Mouse (Mus musculus) liver, embryonic 16.5 days (tissue): Measurements from ENCODE around the gene Sema4b. TPM values are rescaled to one million over a fixed set of nuclear protein-coding genes. Genes with fewer than 3 reads are reported as not detected.

ENCODE experiments used
- ATAC-seq: fragments of 200-750 bp; cut with Nextera tagmentation; 2 replicates; pipeline ENCODE4 v1.8.0; 2017; ENCODE audit warnings: low read depth, mild to moderate bottlenecking, moderate number of reproducible peaks, moderate library complexity
- H3K27ac ChIP-seq: fragments of 300-500 bp; sonication (generic); 2 replicates; pipeline ENCODE4 v1.5.1; 2014; ENCODE audit warnings: mild to moderate bottlenecking, low read length
- H3K27me3 ChIP-seq: fragments of 300-500 bp; sonication (generic); 2 replicates; pipeline ENCODE4 v1.6.1; 2014; ENCODE audit warnings: low read depth, low read length, mixed read lengths; ENCODE audit not compliant: control insufficient read depth, insufficient read depth
- H3K36me3 ChIP-seq: fragments of 300-500 bp; sonication (generic); 2 replicates; pipeline ENCODE4 v1.6.1; 2014; ENCODE audit warnings: mild to moderate bottlenecking; ENCODE audit not compliant: control insufficient read depth, insufficient read depth
- H3K4me1 ChIP-seq: fragments of 300-500 bp; sonication (generic); 2 replicates; pipeline ENCODE4 v1.6.1; 2014; ENCODE audit warnings: low read depth, low read length, mixed read lengths; ENCODE audit not compliant: control insufficient read depth
- H3K4me2 ChIP-seq: fragments of 300-500 bp; sonication (generic); 2 replicates; pipeline ENCODE4 v1.6.1; 2014; ENCODE audit warnings: low read depth, low read length, mixed read lengths
- H3K4me3 ChIP-seq: fragments of 300-500 bp; sonication (generic); 2 replicates; pipeline ENCODE4 v1.5.1; 2014; ENCODE audit warnings: low read depth, mild to moderate bottlenecking, low read length
- H3K9ac ChIP-seq: fragments of 300-500 bp; sonication (generic); 2 replicates; pipeline ENCODE4 v1.6.1; 2014; ENCODE audit warnings: low read depth, low read length
- H3K9me3 ChIP-seq: fragments of 300-500 bp; sonication (generic); replicated peaks from 2 replicates; pipeline ENCODE4 v1.6.1; 2016; ENCODE audit warnings: low read length; ENCODE audit not compliant: control insufficient read depth
- WGBS: fragments of 180-500 bp; shearing (Covaris S2); extraction: QIAGEN DNeasy Blood & Tissue Kit; methylation state at CpG from one replicate; pipeline ENCODE4 v1.1.7; 2014; ENCODE audit not compliant: insufficient replicate concordance; 5-methylcytosine and 5-hydroxymethylcytosine counted together
- polyA plus RNA-seq: library from polyadenylated mRNA; unstranded; fragments of >200 nt; fragmentation: Nextera tagmentation; extraction: Ambion mirVana; gene quantifications from 2 replicates; pipeline ENCODE4 v1.2.1, GENCODE M21; 2015

Sema4b gene
- polyA plus RNA-seq, 1 experiment from 2014 or later = 14.4 TPM

DNA sequence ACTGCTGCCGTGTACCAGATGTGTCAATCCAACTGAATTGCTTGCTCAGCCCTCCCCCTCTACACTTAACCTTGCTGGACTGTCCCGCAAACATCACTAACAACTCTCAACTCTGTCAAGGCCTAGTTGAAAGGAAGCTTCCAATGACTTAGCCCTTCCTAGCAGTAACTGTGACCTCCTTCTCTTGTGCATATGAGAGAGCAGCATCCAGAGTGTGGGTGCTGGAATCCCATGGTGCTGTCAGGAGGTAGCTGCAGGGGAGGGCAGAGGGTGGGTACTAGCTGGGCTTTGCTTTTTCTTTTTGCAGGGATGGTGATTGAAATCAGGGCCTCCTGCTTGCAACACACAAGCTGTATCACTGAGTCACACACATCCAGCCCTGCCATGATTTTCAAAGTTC is 86.8 kb downstream of the Sema4b start:
- no peak overlapping the region for H3K9ac ChIP-seq
- WGBS = 70% methylated on average over 2 of the region's 2 CpGs
- H3K27ac ChIP-seq = no peak overlapping the region
- H3K9me3 ChIP-seq = no peaks in the 10 kb centered on the region
- H3K27me3 ChIP-seq = no peaks in the 10 kb centered on the region
- peaks cover 16% of the 10 kb centered on the region for H3K36me3 ChIP-seq
- H3K4me3 ChIP-seq = no peak overlapping the region
- H3K4me2 ChIP-seq = no peak overlapping the region
- peaks cover 18% of the 10 kb centered on the region for H3K4me1 ChIP-seq
- ATAC-seq = no peak

Other genes starting within 250 kb of the Sema4b start
- gene Zfp710, start 162.0 kb upstream of the Sema4b start, polyA plus RNA-seq = 6.8 and 7.4 TPM in 2 replicates
- gene Idh2, start 71.4 kb upstream of the Sema4b start, polyA plus RNA-seq = 204 and 221 TPM in 2 replicates
- 76.4 and 77.0 TPM in 2 replicates for gene Cib1, start 46.0 kb downstream of the Sema4b start, polyA plus RNA-seq
- 1.5 and 1.7 TPM in 2 replicates for gene Gdpgp1, start 46.0 kb downstream of the Sema4b start, polyA plus RNA-seq
- 0.16 and 0.42 TPM in 2 replicates for gene Ttll13, start 59.5 kb downstream of the Sema4b start, polyA plus RNA-seq
- 26.3 and 27.7 TPM in 2 replicates for gene Ngrn, start 74.4 kb downstream of the Sema4b start, polyA plus RNA-seq
- 4.3 and 5.0 TPM in 2 replicates for gene Vps33b, start 82.8 kb downstream of the Sema4b start, polyA plus RNA-seq
- 125 and 133 TPM in 2 replicates for gene Prc1, start 107.6 kb downstream of the Sema4b start, polyA plus RNA-seq
- gene Rccd1, start 137.6 kb downstream of the Sema4b start, polyA plus RNA-seq = 2.3 and 2.6 TPM in 2 replicates
- 9.0 and 9.3 TPM in 2 replicates for gene Unc45a, start 154.2 kb downstream of the Sema4b start, polyA plus RNA-seq
- 3.1 and 3.5 TPM in 2 replicates for gene Hddc3, start 156.3 kb downstream of the Sema4b start, polyA plus RNA-seq
- 2.6 and 3.1 TPM in 2 replicates for gene Man2a2, start 184.5 kb downstream of the Sema4b start, polyA plus RNA-seq
- gene Fes, start 201.1 kb downstream of the Sema4b start, polyA plus RNA-seq = 16.5 and 18.2 TPM in 2 replicates
- 5.6 and 6.2 TPM in 2 replicates for gene Furin, start 218.6 kb downstream of the Sema4b start, polyA plus RNA-seq